Mouse (Mus musculus) C2C12 (cell line): Measurements from ENCODE around the gene Nemp1. TPM values are rescaled to one million over a fixed set of nuclear protein-coding genes. Genes with fewer than 3 reads are reported as not detected.
A peak's percentile ranks its signal among the peaks of the same experiment; 100 is the strongest.

Source experiments
- H3K27me3 ChIP-seq: one replicate; pipeline ENCODE4 v1.6.1; 2011; ENCODE audit not compliant: control insufficient read depth, insufficient read depth, insufficient read length
- H3K36me3 ChIP-seq: one replicate; pipeline ENCODE4 v1.6.1; 2011; ENCODE audit not compliant: control insufficient read depth, insufficient read depth
- H3K4me3 ChIP-seq: one replicate; pipeline ENCODE4 v1.5.1; 2011; ENCODE audit warnings: mild to moderate bottlenecking, control low read depth; ENCODE audit not compliant: poor library complexity, insufficient read depth, severe bottlenecking
- H3K79me2 ChIP-seq: one replicate; pipeline ENCODE4 v1.6.1; 2011; ENCODE audit not compliant: control insufficient read depth, insufficient read depth
- H3K79me3 ChIP-seq: one replicate; pipeline ENCODE4 v1.6.1; 2011; ENCODE audit warnings: low read depth, control low read depth
- H3ac ChIP-seq: one replicate; pipeline ENCODE3; 2011; ENCODE audit warnings: low read depth; ENCODE audit not compliant: control insufficient read depth, insufficient read length
- CEBPB ChIP-seq: IDR thresholded peaks from one replicate; pipeline ENCODE4 v1.6.1; 2011; ENCODE audit warnings: low read depth, mild to moderate bottlenecking, control low read depth, moderate library complexity
- CTCF ChIP-seq: IDR thresholded peaks from one replicate; pipeline ENCODE4 v1.5.1; 2011; ENCODE audit not compliant: control insufficient read depth, insufficient read depth, insufficient read length
- FOSL1 ChIP-seq: IDR thresholded peaks from one replicate; pipeline ENCODE4 v1.8.0; 2011; ENCODE audit warnings: mild to moderate bottlenecking, low read length; ENCODE audit not compliant: poor library complexity, insufficient read depth, severe bottlenecking
- MAX ChIP-seq: IDR thresholded peaks from one replicate; pipeline ENCODE4 v1.6.1; 2011; ENCODE audit warnings: mild to moderate bottlenecking, control low read depth
- MYOD1 ChIP-seq: IDR thresholded peaks from one replicate; pipeline ENCODE4 v1.6.1; 2011; ENCODE audit warnings: low read depth; ENCODE audit not compliant: control insufficient read depth, insufficient read length
- MYOG ChIP-seq: IDR thresholded peaks from one replicate; pipeline ENCODE4 v1.6.1; 2011; ENCODE audit not compliant: control insufficient read depth, insufficient read length; ENCODE audit errors: extremely low read depth
- USF1 ChIP-seq: IDR thresholded peaks from one replicate; pipeline ENCODE4 v1.6.1; 2011; ENCODE audit warnings: low read depth, mild to moderate bottlenecking, control low read depth, moderate library complexity
- long read RNA-seq, 2 experiments: library from polyadenylated mRNA; unstranded; transcript quantifications; one replicate each; pipeline ENCODE4 v2.0.0; 2019 to 2020
- polyA plus RNA-seq: library from polyadenylated mRNA; unstranded; fragments of >200 nt; fragmentation: generic; extraction: Trizol; gene quantifications from one replicate; pipeline ENCODE4 v1.2.1, GENCODE M21; 2012; ENCODE audit warnings: missing spikeins

Gene Nemp1
- polyA plus RNA-seq: 6.8 TPM
- long read RNA-seq, experiment 1, partial matches to known transcripts: 0 of 5 reads
- long read RNA-seq, experiment 1, other reads (novel, unspliced or antisense): 3 of 5 reads
- long read RNA-seq, experiment 2, full-length matches to known transcripts: 15 of 20 reads
- long read RNA-seq, experiment 2, partial matches to known transcripts: 2 of 20 reads
- long read RNA-seq, experiment 2, other reads (novel, unspliced or antisense): 3 of 20 reads

- H3K79me2 ChIP-seq: peaks cover 46% of the 10 kb centered on the region
- no peaks in the 10 kb centered on the region for H3K27me3 ChIP-seq
- H3K36me3 ChIP-seq: peaks cover 33% of the 10 kb centered on the region
- peak; percentile 76 for TF ChIP-seq MAX
- no peak for TF ChIP-seq CTCF
- no peak for TF ChIP-seq MYOD1
- no peak for TF ChIP-seq FOSL1
- no peak for TF ChIP-seq MYOG
- TF ChIP-seq CEBPB: peak; percentile 81
- peak; percentile 77 for TF ChIP-seq USF1
- H3K4me3 ChIP-seq: peak within 1 kb of the TSS; percentile 95
- H3K79me3 ChIP-seq: peaks cover 39% of the 10 kb centered on the region
- peak within 1 kb of the TSS; percentile 88 for H3ac ChIP-seq
Observed at GRCm38 (mm10) chr10:127666501-127667268, at the start of gene Nemp1. Gene Nemp1, plus strand, starts transcription at chr10:127666901.

GRCm38 (mm10) chr10:127617294-127617693 is 49.4 kb upstream of the Nemp1 start:
- Histone ChIP-seq H3K79me3 (peaks cover 70% of the 10 kb centered on the region), H3K79me2 (peaks cover 81% of the 10 kb centered on the region), H3K27me3 (no peaks in the 10 kb centered on the region), H3ac (peak overlapping the region; percentile 63), H3K4me3 (peak overlapping the region; percentile 15), H3K36me3 (peaks cover 30% of the 10 kb centered on the region)
- TF ChIP-seq CTCF (no peak), MAX (peak; percentile 59)

GRCm38 (mm10) chr10:127618173-127618572 is 48.5 kb upstream of the Nemp1 start:
- peaks cover 61% of the 10 kb centered on the region for H3K79me3 ChIP-seq
- peak overlapping the region; percentile 82 for H3K4me3 ChIP-seq
- no peak for TF ChIP-seq CTCF
- peak; percentile 40 for TF ChIP-seq MYOD1
- H3K36me3 ChIP-seq: peaks cover 21% of the 10 kb centered on the region
- peaks cover 72% of the 10 kb centered on the region for H3K79me2 ChIP-seq
- H3K27me3 ChIP-seq: no peaks in the 10 kb centered on the region
- H3ac ChIP-seq: peak overlapping the region; percentile 84

DNA sequence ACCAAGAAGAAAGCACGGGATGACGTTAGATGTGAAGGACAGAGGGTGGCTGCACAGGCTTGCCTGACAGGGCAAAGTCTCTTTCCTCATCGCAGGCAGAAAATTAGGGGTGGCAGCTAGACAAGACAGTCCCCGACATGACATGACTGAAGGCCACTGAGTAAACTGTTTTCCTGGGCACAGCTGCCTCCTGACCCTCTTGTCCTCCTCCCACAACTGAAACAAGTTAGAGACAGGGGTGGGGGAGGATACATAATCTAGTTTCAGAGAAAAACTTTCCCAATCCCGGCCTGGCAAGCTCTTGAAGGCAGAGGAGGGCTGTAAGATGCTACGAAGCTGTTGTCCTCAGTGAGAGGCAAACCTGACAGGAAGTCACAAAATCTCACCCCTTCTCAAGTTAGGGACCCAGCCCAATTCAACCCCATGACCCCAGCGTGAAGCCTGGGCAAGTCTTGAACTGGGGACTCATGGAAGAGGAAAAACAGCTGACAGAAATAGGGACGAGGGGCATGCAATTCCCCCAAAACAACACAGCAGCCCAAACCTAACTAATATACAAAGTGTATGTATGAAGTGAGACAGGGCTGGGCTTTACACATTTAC is 47.5 kb upstream of the Nemp1 start:
- Histone ChIP-seq H3K79me2 (peaks cover 61% of the 10 kb centered on the region), H3K36me3 (peaks cover 12% of the 10 kb centered on the region), H3K27me3 (no peaks in the 10 kb centered on the region), H3K79me3 (peaks cover 51% of the 10 kb centered on the region), H3ac (peak overlapping the region; percentile 84), H3K4me3 (peak overlapping the region; percentile 82)
- TF ChIP-seq FOSL1: no peak
- no peak for TF ChIP-seq CEBPB
- TF ChIP-seq MYOG: no peak
- TF ChIP-seq USF1: no peak
- no peak for TF ChIP-seq CTCF
- TF ChIP-seq MAX: no peak
- no peak for TF ChIP-seq MYOD1

DNA sequence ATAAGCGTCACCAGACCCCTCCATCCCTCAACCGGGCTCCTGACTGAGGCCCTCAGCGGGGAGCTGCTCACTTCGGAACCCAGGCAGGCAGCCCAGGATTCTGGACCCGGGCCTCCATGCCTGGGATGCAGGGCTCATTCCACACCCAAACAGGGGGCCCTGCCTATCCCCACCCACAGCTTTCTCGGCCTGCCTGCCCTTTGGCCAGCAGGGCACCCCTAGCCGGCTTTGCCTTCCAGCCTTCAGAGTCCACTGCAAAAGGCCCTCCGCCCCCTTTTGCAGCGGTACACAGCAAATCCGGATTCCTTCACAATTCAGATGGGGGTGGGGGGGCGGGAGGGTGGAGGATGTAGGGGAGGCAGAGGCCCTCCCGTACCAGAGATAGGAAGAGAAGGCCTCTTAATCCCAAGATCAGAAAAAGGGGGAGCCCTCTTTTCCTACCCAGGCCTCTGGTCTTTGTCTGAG is 46.7 kb upstream of the Nemp1 start:
- Histone ChIP-seq H3K27me3 (no peaks in the 10 kb centered on the region), H3K36me3 (peaks cover 12% of the 10 kb centered on the region), H3K4me3 (peak overlapping the region; percentile 82), H3ac (peak overlapping the region; percentile 87), H3K79me2 (peaks cover 54% of the 10 kb centered on the region), H3K79me3 (peaks cover 43% of the 10 kb centered on the region)
- no peak for TF ChIP-seq MYOG
- no peak for TF ChIP-seq USF1
- no peak for TF ChIP-seq CTCF
- TF ChIP-seq MAX: no peak
- TF ChIP-seq FOSL1: no peak
- no peak for TF ChIP-seq CEBPB
- TF ChIP-seq MYOD1: no peak
